Mouse (Mus musculus) heart, adult 2 months (tissue): ENCODE data around the gene Eif5a.

Experiments used
- CTCF ChIP-seq: fragments of 200-600 bp; IDR thresholded peaks from 2 replicates; pipeline ENCODE4 v1.8.1; 2022; ENCODE audit warnings: antibody characterized with exemption, mild to moderate bottlenecking, moderate library complexity
- POLR2A ChIP-seq: fragments of 200-500 bp; IDR thresholded peaks from 2 replicates; pipeline ENCODE4 v1.6.1; 2011; ENCODE audit warnings: mild to moderate bottlenecking, low read depth, low read length, control low read depth; ENCODE audit not compliant: insufficient read depth

DNA sequence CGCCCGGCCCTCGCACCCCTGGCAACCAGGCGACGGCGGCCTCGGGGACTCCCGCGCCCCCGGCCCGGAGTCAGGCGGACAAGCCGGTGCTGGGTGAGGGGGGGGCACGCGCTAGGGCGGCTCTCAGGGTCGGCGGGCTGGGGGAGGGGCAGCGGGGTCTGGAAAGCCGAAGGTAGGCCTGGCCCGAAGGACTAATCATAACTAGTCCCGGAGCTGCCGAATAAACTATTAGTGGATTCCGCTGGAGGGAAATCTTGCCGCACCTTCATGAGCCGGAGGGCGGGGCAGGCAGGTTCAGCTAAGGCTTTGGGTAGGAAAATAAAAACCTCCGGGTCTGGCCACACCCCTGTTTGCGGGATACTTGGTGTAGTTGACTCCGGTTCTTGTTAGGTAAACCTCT lies 14.4 kb upstream of the Eif5a start:
- TF ChIP-seq CTCF = no peak
- TF ChIP-seq POLR2A = no peak
